Mouse (Mus musculus): ENCODE measurements at regions not wholly inside any gene's neighbourhood (a gene's known extent, or its start where the extent isn't known, plus 50 kb on each side); places are given as distances from the start of the nearest gene placed in this dataset.

DNA sequence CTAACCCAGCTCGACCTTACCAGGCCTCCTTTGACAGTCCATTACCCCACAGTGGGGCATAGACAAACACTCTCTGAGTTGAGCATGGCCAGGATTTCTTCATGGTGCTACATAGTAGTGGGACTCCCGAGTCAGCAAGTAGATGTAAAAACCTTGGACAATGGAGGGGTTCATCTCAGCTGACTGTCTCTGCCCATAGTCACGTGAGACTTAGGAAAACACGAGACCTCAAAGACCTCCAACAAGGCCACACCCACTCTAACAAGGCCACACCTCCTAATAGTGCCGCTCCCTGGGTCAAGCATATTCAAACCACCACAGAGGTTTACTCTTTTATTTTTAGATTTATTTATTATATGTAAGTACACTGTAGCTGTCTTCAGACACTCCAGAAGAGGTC, 52.5 kb upstream of the Cldn24 start:
- DNase-seq (ENCODE audit: low spot score) = no peak

DNA sequence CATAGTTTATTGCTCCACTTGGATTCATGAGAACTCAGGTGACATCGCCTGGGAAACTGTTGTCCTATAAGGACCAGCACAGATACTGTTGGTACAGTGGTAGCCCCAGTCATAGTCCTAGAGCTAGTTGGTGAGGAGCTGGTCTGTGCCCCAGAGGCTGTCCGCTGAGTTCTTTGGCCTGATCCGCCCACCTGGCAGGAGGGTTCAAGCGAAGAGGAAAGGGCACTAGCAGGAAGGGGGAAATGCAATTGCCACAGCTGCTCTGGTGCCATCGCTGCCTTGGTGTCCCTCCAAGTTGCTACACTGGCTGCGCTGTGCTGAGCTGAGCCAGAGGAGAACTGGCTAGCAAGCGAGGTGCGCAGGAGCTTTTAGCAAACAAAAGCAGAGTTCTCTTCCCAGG, 53.2 kb upstream of the Cldn24 start:
- DNase-seq (ENCODE audit: low spot score) = no peak

DNA sequence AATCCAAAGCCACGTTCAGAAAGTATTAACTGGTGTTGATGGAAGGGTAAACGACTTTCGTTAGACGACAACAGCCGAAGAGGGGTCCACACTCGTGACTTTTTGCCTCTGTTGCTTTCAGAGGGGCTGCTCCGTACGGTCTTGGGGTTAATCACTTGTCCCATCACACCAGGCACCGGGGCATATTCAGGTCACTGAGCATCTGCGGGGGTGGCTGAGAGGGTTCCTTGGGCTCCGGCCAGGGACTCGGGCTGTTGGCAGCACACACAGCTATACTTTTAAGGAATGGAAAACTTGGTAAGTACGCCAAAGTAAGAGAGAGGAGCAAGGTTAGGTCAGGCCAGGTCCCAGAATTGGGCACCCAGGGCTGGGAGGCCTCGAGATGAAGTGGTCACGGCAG, 50.7 kb upstream of the Cdkn2aip start:
- peak; percentile 47 for DNase-seq (ENCODE audit: low spot score)

DNA sequence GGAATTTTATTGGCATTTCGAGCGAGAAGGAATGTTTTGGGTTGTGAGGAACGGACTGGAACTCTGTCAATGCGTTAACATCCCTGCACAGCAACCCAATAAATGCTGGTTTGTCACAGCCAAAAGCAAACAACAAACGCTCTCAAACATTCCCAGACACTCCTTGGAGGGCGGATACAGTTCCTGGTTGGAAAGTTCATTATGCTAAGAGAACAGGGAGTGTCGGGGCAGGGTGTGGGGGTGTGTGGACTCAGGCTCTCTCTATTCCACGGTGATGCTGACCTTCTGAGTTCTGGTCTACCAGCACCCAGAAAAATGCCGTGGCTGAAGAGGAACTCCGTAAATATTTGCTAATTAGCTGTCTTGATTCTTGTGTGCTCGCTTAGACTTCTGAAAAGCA, 50.3 kb upstream of the Cdkn2aip start:
- no peak for DNase-seq (ENCODE audit: low spot score)
